Mouse (Mus musculus): ENCODE data around the gene Trpv2.

Trpv2 gene

GRCm38 (mm10) chr11:62573959-62574702 lies at the start of gene Trpv2:
Gene Trpv2 (plus strand): TSS chr11:62574486.
- peak in 1 of 2 experiments; percentile 38 for DNase-seq

DNA sequence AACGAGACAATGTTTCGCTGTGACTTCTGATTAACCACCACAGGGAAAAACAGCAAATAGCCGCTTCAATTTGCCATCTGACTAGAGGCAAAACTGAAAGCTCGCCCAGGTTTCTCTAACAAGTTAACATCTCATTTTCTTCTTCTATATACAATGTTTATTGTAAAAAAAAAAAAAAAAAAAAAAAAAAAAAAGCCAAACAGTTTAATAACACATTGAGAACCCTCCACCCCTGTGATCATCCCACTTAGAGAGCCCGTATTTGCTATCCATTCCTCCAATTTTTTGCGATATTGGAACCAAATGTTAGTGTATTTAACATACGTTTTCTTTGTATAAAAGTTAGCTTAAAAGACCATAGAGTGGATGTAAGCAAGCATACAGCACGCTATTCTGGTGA lies 37.2 kb upstream of the Trpv2 start:
- no peak for DNase-seq

DNA sequence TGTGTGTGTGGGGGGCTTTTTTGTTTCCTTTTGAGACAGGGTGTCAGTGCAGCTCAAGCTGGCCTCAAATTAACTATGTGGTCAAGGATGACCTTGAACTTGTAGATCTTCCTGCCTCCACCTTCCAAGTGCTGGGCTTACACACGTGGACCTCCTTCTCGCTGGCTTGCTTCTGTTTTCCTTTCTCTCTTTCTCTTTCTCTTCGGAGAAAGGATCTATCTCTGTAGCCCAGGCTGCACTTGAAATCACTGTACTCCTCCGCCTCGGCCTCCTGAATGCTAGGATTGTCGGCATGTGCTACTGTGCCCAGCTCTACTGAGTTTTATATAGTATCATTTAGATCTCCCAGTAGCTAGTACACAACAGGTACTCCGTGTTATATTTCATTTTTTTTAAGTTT lies 36.7 kb upstream of the Trpv2 start:
- DNase-seq: no peak

- peak; percentile 20 to 51 for DNase-seq
Observed at GRCm38 (mm10) chr11:62538321-62539088, 35.8 kb upstream of the Trpv2 start.

DNA sequence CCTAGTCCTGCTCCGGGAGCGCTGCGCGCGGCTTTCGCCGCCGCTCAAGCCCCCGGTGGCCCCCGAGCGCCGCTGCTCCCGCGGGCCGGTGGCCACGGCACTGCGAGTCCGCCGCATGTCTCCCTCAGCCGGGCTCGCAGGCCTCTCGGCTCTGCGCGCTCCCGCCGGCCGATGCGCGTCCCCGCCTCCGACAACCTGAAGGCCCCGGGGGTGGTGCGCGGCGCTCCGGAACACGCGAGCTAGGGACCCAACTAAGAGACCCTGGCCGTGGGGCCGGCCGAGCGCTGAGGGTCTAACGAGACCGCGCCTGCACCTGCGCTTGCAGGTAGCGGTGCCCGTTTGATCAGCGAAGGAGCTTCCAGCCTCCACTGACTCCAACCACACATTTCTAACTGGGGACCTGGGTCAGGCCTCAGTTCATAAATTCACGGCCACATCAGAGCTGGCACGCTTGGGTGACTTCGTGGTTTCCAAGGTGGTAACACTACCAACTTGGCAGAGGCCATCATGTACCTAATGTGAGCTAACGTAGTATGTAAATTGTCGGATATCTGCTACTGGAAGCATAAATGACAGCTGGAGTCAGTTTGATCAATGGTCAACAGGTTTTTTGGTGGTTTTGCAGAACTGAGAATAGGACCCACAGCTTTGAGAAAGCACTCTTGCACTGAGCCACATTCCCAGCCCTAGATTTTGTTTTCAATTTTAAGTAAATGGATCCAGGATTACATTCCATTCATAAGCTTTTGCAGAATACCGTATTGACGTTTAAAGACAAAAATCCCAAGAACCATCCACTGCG lies 35.0 kb upstream of the Trpv2 start, which contains the start of gene Cenpv:
Gene Cenpv (minus strand): TSS at position 173 of the 802 bp plus-strand sequence.
- DNase-seq: peak; percentile 35 to 73

- DNase-seq: no peak
Observed at GRCm38 (mm10) chr11:62540167-62540566, 34.1 kb upstream of the Trpv2 start.

- DNase-seq: no peak
Observed at GRCm38 (mm10) chr11:62540969-62541368, 33.3 kb upstream of the Trpv2 start.

GRCm38 (mm10) chr11:62541581-62541980 lies 32.7 kb upstream of the Trpv2 start:
- no peak for DNase-seq

GRCm38 (mm10) chr11:62543991-62544390 lies 30.3 kb upstream of the Trpv2 start:
- DNase-seq: no peak

GRCm38 (mm10) chr11:62549782-62550181 lies 24.5 kb upstream of the Trpv2 start:
- peak in 1 of 2 experiments; percentile 19 for DNase-seq

- DNase-seq: peak in 1 of 2 experiments; percentile 18
Observed at GRCm38 (mm10) chr11:62550227-62550685, 24.0 kb upstream of the Trpv2 start.

- DNase-seq: peak; percentile 98
Observed at GRCm38 (mm10) chr11:62550727-62551225, 23.5 kb upstream of the Trpv2 start, which contains the start of gene Ubb. Gene Ubb (plus strand): TSS chr11:62551171.

- peak; percentile 80 to 89 for DNase-seq
Observed at GRCm38 (mm10) chr11:62551226-62552119, 22.8 kb upstream of the Trpv2 start.

- DNase-seq: no peak
Observed at GRCm38 (mm10) chr11:62553186-62553585, 21.1 kb upstream of the Trpv2 start.

GRCm38 (mm10) chr11:62553633-62554032 lies 20.7 kb upstream of the Trpv2 start:
- no peak for DNase-seq

DNA sequence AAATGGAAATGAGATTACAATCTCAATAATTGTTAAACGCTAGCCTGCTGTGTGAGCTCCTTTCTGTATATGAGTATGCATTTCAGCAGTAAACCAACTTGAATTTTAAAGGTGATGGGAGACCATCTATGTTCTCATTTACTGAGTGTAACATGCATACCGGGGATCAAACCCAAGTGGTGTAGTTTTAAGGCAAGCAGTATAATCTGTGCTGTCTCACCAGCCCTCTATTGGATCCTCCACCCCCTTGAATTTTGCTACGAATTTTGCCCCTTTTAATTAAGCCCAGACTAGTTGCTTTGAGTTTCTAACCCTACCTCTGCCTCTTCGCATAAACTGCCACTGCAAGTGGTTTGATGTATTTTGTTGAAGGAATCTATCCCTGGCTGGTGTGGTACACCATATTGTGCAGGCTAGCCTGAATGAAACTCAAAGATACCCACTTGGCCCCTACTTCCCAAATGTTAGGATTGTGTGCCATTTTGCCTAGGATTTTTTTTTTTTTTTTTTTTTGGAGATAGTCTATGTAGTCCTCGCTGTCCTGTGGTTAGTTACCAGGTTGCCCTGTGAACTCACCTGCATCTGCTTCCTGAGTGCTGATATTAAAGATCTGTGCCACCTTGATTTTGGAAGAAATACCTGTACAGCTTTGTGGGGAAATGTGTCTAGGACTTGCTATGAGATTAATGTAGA lies 20.0 kb upstream of the Trpv2 start:
- no peak for DNase-seq

DNA sequence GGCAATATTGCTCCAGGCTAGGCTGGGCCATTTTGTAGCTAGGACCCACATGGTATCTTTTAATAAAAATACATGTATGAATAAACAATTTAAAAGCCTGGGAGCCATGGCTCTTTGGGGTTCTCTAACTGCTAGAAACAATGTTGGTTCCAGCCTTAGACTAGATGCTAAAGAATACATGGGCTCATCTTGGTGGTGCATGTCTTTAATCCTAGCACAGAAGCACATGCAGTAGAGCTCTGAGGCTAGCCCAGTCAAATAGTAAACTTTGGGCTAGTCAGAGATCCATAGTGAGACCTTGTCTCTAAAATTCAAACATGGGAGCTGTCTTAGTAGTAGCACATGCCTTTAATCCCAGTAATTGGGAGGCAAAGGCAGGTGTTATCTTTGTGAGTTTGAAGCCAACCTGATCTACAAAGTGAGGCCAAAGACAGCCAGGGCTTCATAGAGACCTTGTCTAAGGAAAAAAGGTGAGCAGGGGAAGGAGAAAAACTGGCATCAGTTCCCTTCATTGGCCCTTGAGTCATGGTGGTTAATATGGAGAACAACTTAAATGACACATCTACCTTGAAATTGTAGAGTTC lies 19.3 kb upstream of the Trpv2 start:
- no peak for DNase-seq

- no peak for DNase-seq
Observed at GRCm38 (mm10) chr11:62555896-62556412, 18.3 kb upstream of the Trpv2 start.

DNA sequence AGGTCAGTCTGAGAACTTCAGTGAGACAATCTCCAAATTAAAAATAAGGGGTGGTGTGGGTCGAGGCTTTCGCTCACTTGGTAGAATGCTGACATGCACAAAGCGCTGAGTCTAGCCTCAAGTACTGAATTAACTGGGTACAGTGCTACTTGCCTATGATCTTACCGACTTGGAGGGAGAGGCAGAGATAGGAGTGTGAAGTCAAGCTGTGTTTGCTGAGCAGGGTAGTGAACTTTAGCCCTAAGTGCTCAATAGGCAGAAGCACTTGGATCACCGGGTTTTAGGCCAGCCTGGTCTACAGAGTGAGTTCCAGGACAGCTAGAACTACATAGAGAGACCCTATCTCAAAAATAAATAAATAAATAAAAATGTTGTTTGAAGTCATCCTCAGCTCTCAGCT lies 17.1 kb upstream of the Trpv2 start:
- no peak for DNase-seq

DNA sequence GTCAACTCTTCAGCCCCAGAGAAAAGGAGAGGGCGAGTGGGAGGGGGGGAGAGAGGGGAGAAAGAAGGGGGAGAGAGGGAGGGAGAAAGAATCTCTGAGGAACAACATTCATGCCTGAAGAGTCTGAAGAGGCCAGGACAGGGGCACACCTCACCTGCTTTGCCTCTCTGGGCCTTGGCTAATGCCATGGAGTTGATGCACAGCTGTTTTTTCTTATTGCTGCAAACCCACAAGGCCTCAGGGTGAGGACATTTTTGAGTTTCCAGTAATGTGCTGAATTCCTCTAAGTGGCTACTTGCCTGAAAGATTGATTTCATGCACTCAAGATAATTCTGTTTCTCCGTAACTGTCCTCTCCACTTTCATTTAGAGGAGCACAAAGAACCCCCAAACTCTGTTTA lies 16.1 kb upstream of the Trpv2 start:
- no peak for DNase-seq
